33 mouse cellular contexts compared by ENCODE assay signal in the genomic region with DNA sequence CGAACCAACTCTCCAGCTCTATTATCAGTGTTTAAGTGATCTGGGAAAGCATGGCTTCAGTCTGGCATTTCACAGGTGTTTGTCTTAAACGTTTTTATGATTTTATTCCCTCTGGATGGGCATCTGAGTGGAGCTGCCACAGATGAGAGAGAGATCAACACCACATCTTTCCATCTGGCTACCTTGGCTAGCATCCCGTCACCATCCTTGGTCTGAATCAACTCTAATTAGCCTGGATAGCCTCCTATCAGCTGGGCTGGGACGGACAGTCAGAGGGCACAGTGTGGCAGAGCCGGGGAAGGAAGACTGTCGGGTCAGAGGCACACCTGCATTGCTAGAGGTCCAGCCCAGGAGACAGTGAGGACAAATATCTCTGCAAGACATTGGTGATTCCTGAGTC.
"Had no signal": no experiment of that assay in that cellular context is flagged by ENCODE, and none has a peak within 500 bp of the region (broad histone marks: within the 10 kb centered on the region; RNA-seq: fewer than 3 reads in every experiment).

No protein-coding gene starts in this region.

- H3K9me3 ChIP-seq: heart, embryonic 15.5 days; hindbrain, embryonic 15.5 days; intestine, embryonic 15.5 days had no signal

- ATAC-seq: hindbrain, embryonic 16.5 days; hindbrain, postnatal 0 days; inflammation-experienced regulatory T-cells, adult 6 months; intestine, embryonic 15.5 days; intestine, embryonic 16.5 days; intestine, postnatal 0 days had no signal

- H3K27ac ChIP-seq: heart, embryonic 13.5 days; heart, embryonic 15.5 days; hindbrain, embryonic 10.5 days; hindbrain, embryonic 12.5 days; hindbrain, embryonic 13.5 days; hindbrain, embryonic 14.5 days; hindbrain, embryonic 15.5 days; hindbrain, postnatal 0 days; intestine, embryonic 15.5 days; kidney, embryonic 15.5 days; kidney, postnatal 0 days; layer of hippocampus, adult 2 months; left cerebral cortex, adult 2 months had no signal

- H3K4me3 ChIP-seq: heart, embryonic 13.5 days; heart, embryonic 15.5 days; hindbrain, embryonic 10.5 days; hindbrain, embryonic 12.5 days; hindbrain, embryonic 13.5 days; hindbrain, embryonic 15.5 days; intestine, embryonic 15.5 days; kidney, embryonic 15.5 days; layer of hippocampus, adult 2 months; left cerebral cortex, adult 2 months had no signal

- H3K9ac ChIP-seq: heart, embryonic 13.5 days; heart, embryonic 15.5 days; hindbrain, embryonic 12.5 days; hindbrain, embryonic 13.5 days; hindbrain, embryonic 14.5 days; hindbrain, embryonic 15.5 days; intestine, embryonic 15.5 days; kidney, embryonic 15.5 days had no signal

- DNase-seq: heart, postnatal 10 days; heart, postnatal 14 days; heart, postnatal 36 days; heart, postnatal 4 days; kidney, adult 11 months; kidney, adult 18-20 months; kidney, adult 2 months; kidney, adult 8-10 months; kidney, adult 9 months; kidney, postnatal 10 days; kidney, postnatal 14 days; kidney, postnatal 25 days; kidney, postnatal 36 days; kidney, postnatal 4 days; layer of hippocampus, adult 9-11 months; layer of hippocampus, postnatal 36 days had no signal

- H3K27me3 ChIP-seq: heart, embryonic 13.5 days; heart, embryonic 15.5 days; hindbrain, embryonic 12.5 days; hindbrain, embryonic 13.5 days; hindbrain, embryonic 15.5 days; intestine, embryonic 15.5 days; kidney, embryonic 15.5 days had no signal

- H3K36me3 ChIP-seq: heart, embryonic 15.5 days had no signal

- H3K4me2 ChIP-seq: heart, embryonic 13.5 days; heart, embryonic 15.5 days; hindbrain, embryonic 12.5 days; hindbrain, embryonic 13.5 days; hindbrain, embryonic 14.5 days; hindbrain, embryonic 15.5 days; intestine, embryonic 15.5 days; kidney, embryonic 15.5 days had no signal
